Mouse (Mus musculus) ovary, postnatal 14 days (tissue): ENCODE measurements around the gene Mrln.

Experiments used
- DNase-seq: peaks from one replicate; pipeline ENCODE4 v3.0.0; 2022; ENCODE audit warnings: low spot score

The Mrln gene

DNA sequence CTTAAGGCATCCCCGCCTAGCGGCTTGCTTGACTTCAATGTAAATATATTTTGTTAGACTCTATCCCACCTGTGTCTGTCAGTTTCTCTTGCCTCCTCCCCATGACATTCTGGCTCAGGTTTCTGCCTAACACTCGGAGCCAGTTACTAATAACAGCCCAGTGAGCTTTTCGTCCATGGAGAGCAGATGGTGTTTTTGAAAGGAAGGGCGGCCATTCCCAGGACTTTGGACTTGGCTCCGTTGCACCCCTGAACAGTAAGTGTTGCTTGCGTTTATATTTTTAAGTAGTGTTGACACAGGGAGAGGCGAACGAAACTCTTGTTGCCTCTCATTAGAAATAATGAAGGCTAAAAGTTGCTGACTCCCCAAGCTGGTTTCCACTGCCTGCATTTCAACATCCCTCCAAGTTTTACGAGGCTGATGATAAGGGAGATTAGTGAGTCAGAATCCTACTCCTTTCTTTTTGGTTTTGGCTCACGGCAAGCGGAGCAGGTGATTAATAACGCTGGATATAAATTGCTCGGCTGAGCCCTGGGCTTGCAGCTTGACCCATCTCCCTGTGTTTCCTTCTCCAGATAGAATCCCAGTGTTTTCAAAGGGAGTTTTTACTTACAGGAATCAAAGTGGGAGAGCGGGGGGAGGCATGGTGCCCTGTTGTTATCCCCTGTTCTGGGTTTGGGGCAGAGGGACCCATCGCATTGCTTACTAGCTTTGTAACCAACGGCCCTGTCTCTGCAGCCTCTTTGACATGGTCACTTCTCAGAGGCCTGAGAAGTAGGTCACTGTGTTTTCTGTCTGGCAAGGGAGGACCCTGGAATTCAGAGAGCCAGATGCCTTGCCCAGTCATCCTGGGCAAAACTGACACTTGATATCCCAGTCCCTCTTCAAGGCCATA, at the start of gene Mrln:
Mrln (plus strand) TSS at position 160 of the 895 bp plus-strand sequence.
- no peak for DNase-seq

DNA sequence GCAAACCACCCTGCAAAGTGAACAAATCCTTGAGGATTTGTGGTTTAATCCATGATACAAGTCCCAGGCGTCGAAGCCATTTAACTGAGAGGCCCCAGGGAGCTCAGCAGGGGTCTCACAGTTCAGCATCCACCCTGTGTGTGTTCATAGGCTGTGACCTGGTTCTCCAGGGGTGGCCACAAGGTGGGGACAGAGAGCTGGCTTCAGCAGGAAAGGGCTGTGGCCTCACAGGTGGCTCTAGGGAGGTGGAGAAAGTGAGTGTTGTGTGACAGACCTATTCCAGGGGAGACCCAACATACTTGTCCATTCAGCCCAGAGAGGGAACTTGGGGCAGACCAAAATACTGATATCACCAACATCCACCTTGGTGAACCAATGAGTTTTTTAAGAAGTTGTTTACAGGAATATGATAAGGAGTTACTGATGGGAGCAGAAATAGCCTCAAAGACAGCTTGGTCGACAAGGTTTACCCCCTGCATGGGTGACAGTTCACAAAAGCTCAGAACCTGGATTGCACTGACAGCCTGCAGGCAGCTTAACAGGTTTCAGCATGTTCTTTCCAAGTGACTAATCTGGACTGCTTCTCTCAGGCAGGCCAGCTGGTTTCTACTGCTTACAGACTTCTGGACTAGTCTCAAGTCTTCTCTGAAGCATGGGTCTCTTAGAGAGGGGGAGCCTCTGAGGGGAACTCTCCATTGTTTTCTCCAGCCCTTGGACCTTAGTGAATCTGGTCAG, 47.9 kb upstream of the Mrln start:
- DNase-seq: no peak

DNA sequence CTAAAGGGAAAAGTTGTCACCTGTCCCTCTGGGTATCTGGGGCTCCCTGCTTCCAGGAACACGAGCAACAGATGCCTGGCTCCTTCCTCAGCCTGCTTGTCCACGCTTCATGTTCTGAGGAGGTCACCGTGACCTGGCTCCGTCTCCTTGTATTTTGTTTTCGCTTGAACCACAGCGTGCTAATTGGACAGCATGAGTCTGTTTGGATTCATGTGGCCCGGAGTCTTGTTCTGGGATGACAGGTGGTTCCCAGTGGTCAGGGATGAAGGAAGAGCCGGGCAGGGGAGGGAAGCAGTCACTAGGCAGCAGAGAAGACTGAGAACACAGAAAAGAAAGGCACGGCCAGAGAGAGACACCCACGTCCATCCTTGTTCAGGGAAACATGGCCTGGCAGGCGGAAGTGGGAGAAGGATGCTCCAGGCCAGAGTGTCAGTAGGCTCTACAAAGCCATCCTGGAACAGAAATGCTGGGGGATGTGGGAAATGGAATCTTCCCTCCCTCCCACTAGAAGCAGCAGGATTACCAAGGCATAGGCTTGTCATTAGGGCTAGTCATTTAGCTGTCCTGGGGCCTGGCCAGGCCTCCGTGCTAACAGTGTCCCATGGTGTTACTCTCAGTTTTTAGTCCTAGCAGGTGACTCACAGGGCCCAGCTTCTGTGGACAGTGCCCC, 44.7 kb upstream of the Mrln start:
- peak; percentile 50 for DNase-seq

DNA sequence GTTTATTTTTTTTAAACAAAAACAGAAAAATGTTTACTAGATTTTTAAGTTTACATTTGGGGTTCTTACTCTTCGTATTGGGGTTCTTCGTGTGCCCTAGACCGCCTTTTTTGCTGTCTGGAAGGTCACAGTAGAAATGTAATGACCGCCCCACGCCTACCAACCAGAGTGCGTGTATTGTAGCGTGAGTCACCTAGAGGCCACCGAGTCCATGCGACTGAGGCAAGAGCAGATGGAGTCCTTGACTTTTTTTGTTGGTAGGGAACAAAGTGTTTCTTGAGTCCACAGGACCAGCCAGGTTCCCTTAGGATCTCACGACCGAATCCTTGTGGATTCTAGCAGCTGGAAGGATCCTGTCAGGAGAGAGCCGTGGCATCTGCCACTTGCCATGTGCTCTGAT, 43.7 kb upstream of the Mrln start:
- DNase-seq: no peak

DNA sequence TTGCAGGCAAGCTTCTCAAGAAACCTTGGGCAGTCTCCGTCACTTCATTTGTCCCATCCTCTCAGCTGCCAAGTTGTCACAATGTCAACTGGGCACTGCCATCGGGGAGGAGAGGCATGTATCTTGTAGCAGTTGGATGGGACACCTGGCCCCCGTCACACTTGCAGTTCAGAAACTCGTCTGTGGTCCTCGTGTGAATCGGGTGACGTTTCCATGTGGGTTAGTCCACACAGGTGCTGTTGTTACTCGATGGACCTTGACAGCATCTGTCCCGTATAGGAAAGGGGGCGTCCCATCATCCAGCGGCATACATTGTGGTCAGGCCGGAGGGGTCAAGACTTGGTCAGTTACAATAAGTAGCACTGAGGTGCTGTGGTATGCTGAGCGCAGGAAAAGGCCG, 43.0 kb upstream of the Mrln start:
- no peak for DNase-seq

DNA sequence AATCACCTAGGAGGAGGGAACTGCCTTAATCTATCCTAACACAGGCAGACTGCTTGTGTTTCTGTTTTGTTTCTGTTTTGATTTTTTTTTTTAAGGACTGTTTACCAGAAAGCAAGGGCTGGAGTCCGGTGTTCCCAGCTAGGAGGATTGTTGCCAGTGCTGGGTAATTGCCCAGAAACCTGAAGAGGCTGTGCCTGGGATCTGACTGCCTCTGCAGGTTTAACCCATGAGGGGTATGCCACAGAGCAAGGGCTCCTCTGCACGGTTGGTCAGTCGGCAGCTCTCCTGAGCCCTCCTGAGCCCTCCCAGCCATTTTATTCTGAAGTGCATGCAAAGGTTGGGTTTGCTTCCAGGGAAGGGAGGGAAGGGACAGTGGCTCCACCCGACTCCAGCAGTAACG, 40.8 kb upstream of the Mrln start:
- DNase-seq: no peak

DNA sequence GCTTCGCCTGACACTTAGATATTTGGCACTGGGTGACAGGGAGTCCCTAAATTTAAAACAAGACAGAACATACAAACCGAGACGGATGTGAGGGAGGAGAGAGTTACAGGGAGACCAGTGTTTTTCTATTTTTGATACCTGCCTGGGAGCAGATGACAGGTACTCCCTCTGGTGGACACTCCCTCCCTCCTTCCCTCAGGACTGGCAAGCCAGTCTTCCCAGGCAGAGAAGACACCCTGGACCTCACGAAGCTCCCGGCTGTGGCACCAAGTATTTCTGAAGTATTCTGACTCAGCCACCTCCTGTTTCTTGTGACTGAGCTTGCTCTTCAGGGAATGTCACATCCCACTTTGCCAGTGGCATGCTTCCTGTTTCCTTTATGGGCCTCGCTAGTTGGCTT, 38.6 kb upstream of the Mrln start:
- no peak for DNase-seq

DNA sequence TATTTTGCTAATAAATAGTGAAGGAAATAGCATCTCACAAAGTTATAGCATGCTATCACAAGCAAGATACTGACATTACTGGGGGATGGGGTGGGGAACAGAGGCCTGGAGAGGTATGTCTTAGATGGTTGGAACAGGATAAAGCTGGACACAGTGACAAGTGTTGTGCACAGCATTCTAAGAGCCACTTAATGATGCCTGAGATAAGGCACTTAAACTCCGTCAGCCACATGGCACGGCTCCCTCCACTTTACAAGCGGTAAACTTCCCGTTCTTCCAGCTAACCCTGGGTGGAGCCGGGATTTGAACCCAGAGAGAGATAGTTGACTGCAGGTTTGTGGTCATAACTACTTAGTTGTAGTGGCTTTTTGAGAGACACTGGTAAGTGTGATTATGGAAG, 38.0 kb upstream of the Mrln start:
- no peak for DNase-seq

DNA sequence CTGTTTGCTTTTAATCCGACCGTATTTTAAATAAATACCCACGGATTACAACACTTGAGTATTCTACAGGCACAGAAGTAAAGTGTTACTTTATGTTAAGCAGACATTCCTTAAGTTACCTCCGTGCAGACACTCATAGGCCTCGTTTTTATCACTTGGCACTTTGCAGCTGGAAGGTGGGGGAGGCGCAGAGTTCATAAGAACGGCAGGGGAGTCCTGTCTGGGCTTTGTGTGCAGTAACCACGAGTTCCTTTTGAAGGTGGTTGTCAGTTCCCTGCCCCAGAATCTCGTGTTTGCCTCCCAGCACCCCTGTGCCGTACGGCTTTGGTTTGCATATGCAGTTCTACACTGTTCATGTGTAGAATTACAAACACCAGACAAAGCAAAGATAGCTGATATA, 36.8 kb upstream of the Mrln start:
- DNase-seq: no peak

DNA sequence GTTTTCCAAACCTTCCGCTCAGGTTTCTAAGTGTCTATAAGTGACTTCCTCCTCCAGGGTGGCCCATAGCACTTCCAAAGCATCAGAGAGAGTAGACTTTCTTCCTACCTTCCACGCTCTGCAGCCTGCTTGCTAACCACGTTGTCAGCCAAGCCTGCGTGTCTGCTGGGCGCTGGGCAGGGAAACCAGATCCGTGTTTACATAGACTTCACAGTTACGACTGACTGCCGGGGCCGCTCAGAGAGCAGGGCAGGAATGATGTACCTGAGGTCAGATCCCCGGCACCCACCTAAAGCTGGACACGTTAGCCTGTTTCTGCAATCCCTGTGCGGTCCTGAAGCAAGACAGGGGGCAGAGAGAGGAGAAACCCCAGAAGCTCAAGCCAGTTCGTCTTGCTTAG, 36.1 kb upstream of the Mrln start:
- no peak for DNase-seq

DNA sequence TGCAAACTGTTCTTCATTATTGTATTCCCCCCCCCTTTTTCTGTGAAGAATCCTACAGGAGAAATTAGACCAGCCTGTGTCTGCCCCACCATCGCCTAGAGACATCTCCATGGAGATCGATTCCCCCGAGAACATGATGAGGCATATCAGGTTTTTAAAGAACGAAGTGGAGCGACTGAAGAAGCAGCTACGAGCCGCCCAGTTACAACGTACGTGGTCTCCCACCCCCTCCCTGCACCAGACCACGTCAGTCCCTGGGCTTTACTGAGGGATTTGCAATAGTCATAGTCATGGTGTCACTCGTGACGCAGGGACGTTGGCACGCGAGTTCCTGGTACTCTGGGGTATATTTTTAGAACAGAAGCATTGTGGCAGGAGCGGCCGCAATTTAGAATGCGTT, 35.4 kb upstream of the Mrln start:
- DNase-seq: no peak

DNA sequence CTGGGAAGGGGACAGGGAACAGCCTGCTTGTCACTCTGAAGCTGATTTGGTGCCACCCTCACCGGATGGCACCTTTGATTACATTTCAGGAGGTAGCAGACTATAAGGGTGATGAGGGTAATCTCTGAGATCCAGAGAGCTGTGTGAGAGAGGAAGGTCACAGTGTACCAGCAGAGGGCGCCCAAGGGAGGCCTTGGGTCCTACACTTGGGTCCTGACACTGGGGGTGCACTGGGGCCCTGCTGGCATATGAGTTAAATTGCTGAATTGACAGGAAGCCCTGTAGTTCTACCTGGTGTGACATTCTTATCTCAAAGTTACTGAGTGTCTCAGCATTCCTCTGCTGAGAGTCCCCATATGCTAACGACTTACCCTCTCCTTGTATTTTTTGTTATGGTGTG, 31.1 kb upstream of the Mrln start:
- peak; percentile 56 for DNase-seq

DNA sequence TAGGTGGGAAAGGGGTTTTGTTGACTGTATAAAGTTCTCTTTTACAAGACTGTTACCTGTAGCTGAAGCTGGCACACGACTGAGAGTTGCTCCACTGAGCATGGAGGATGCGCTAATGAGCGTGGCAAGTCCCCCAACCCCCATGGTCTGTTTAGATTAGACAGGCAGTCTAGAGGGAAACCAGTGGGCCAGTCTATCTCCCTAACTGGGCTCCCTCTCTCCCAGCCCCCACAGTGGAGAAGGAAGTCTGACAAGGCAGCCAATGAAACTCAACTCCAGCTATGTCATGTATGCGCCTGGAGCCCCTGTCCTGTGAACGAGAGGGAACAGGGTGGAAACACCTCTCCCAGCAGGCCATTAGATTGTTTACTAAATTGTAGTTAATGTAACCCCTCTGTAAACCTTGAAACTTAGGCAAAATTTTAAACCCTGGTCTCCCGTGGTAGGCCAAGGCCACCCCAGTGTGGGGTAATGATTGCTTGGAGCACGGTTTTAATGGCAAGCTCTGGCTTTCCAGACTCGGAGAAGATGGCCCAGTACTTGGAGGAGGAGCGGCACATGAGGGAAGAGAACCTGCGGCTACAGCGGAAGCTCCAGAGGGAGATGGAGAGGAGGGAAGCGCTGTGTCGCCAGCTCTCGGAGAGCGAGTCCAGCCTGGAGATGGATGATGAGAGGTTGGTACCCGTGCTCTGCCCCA, 29.8 kb upstream of the Mrln start:
- DNase-seq: no peak

DNA sequence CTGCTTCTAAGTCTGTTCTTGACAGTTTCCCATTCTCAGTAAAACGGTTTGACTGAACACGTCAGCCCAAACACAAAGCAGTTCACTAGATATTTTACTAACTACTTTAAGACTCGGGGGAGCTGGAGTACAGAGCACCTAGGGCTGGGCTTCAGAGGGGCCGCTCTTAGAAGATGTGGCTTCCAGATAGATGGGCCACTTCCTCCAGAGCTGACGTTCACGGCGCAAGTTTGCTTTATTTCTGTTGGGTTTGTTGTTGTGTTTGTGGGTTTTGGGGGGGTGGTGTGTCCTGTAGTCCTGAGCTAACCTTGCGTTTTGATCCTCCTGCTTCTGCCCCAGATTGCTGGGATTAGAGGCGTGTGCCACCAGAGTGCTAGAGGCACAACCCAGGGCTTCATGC, 23.7 kb upstream of the Mrln start:
- no peak for DNase-seq

DNA sequence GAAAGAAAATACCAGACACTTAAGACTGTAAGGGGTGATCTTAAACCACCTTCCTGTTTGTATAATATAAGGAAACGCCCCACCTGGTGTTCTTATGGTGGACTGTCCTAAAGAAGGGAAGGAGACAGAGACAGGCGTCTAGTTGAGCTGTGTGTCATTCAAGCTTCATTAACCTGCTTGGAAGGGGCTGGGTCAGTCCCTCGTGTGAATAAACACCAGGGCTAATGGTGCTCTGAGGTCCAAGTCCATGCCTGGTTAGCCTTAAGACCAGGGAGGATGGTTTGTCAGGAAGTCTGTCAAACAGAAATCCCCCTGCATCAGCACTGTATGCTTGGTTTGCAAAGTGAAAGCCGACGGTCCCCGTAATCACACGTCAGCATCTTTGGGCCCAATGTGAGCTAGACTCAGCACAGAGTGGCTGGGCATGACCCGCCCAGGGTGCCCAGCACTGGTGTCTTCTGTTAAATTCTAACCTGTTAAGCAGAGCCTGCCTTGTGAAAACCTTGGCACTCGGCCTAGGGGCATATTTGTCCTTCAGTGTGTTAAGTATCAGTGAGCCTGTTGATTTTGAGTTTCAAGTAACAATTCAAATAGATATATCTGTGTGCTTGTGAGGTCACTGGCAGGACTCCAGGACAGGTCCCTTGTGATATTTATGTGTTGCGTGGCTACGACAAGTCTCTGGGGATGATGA, 23.0 kb upstream of the Mrln start:
- DNase-seq: no peak

DNA sequence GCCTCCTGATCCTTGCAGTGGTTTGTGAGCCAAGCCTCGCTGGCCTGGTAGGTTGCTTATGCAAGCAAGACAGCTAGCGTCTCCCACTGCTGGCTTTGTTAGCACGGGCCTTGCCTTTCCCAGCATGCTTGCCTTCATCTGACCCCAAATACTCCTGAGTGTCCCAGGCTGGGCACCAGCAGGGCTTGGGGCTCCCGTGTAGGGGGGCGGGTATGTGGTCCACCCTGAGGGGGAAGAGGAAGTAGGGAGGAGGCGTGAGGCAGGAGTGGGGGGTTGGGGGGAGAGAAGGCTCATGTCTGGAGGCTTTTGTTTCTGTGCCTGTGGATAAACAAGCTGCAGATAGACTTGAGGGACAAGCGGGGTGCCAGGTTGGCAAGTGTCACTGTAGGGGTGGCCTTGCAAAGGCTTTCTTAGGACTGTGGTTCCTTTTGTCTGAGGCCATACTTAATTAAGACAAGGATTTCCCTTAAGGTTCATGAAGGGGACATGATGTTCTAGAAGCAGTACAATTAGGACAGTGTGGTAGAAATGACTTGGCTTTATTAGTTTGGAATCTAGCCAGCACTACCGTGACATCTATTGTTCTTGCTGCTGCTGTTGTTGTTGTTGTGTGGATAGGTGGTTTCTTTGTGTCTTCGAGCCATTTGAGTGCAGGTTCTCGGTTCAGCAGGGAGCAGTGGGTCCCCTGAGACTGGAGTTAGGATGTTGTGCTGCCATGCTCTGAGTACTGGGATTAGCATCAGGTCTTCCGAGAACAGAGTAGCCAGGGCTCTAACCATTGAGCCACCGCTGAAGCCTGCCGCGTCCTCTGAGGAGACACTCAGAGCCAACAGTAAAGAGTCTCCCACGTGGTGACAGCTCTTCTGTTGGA, 21.0 kb upstream of the Mrln start:
- DNase-seq: no peak

DNA sequence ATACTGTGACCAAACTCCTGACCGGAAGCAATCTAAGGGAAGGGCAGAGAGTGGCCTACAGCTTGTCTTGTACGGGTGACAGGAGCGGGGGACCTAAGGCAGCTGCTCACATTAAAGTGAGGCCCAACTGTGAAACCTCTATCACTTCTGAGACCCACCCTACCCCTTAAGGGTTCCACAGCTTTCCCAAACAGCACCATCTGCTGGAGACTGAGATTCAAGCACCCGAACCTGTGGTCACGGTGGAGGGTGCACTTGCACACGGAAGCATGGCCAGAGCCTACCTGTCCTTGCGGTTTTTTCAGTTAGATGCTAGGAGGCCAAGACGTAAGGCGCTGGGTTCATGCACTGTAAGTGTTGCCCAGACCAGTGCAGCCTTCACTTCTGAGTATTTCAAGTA, 18.3 kb upstream of the Mrln start:
- DNase-seq: peak; percentile 41

DNA sequence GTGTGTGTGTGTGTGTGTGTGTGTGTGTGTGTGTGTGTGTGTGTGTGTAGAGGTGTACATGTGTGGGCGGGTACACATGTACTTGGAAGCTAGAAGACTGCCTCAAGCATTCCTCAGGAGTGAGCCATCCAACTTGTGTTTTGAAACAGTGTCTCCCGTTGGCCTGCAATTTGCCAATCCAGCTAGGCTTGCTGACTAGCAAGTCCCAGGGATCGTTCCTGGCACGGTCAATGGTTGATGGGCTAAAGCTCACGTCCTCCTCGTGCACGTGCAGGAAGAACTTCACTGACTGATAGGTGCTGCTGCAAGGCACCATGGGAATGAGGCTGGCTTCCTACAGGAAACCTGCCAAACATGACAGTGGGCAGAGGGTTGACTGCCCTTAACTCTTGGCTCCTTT, 17.9 kb upstream of the Mrln start:
- no peak for DNase-seq

DNA sequence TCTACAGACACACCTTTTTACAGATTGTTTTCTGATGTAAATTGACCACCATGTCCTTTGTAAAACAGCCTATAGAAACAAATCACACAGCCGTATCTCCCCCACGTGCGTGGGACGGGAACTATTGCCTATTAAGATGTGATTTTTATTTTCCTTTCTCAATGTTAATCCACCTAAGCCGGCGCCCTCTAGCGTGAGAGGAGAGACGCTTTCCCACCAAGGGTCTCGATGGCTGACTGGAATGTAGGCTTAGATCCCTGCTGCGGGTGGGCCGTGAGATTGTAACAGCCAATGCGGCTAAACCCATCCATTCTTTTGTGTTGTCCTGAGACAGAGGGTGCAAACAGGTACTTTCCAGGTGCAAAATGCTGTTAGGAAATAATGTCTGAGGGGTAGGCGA, 14.6 kb upstream of the Mrln start:
- no peak for DNase-seq

DNA sequence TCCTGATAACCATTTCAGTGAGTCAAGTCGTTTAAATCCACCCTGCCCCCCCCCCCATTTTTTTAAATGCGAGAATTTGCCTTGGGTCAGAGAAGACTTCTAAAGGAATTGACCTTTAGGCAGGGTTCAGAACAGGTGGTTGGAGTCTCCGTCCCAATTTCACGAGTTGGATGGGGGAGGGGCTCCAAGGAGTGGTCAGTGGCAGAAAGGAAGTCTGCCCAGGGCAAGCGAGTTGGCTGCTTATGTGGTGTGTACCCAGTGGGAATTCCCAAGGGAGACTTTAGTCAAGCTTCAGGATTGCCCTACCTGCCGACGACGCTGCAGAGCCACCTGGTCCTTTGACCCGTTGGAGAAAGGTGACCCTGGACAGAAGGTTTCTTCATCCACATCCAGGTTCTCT, 10.2 kb upstream of the Mrln start:
- DNase-seq: no peak

DNA sequence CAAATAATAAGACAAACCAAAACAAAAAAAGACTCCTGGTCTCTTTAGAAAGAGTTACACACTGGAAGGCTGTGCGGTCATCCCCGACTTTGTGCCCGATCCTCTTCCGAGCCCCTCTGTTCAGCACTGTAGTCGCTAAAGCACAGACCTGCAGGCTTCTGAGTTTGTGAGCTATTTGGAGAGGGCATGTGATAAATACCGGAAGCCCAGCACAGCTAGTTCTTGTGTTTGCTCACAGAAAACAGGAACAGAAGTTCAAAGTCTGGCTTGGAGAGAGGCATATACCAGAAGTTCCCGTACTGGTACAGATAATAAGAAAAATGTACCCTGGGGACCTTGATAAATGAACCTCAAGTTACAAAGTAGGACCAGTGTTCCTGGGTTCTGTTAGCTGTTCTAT, 9.2 kb upstream of the Mrln start:
- no peak for DNase-seq
